Mouse (Mus musculus) adrenal gland, adult 8-10 months (tissue): ENCODE data around the gene Tmed10. TPM values are rescaled to one million over a fixed set of nuclear protein-coding genes. Genes with fewer than 3 reads are reported as not detected.

Experiments used
- DNase-seq: peaks from one replicate; pipeline ENCODE4 v3.0.0; 2022
- total RNA-seq, 4 experiments: library from RNA; stranded (reverse); gene quantifications; 2 replicates each; pipeline ENCODE4 v1.2.4; 2022

The Tmed10 gene
- total RNA-seq, 4 experiments from 2014 or later: 326 to 334 (median 331) TPM

- no peak for DNase-seq
Measured at GRCm38 (mm10) chr12:85308651-85309050, 66.0 kb downstream of the Tmed10 start.

GRCm38 (mm10) chr12:85305247-85305892 is 69.3 kb downstream of the Tmed10 start:
- peak; percentile 74 for DNase-seq

DNA sequence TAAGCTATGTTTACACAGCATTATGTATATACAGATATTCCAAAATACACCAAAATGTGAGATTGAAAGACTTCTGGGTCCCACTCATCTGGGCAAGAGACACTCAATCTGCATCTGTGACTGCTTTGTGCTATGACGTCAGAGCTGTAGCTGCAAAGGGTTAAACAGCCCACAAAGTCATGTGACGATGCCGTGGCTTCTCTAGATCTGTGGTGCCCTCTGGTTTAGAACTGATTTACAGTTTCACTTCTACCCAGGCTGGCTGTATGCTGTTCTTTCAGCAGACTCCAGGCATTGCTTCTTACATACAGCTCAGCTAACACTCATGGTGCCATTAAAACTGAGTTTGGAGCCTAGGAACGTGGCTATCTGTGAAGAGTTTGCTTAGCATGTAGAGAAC is 69.9 kb downstream of the Tmed10 start:
- no peak for DNase-seq

- DNase-seq: no peak
Measured at GRCm38 (mm10) chr12:85303256-85303655, 71.4 kb downstream of the Tmed10 start.

DNA sequence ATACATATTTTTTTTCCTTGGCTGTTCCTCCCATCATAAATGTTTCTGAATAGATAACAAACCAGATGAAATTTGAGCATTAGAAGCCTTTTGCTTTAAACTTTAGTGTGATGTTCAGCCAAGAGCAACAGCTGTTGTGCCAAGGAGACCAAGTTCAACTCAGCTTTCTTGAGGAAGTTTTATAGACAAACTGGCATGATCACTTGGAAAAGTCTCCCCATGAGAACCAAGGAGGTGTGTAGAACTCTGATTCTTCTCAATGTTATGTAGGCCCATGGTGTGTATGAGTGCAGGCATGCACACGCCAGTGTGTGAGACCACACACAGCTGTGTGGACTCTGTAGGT is 75.8 kb downstream of the Tmed10 start:
- DNase-seq: no peak

GRCm38 (mm10) chr12:85298127-85298834 is 76.4 kb downstream of the Tmed10 start:
- no peak for DNase-seq

DNA sequence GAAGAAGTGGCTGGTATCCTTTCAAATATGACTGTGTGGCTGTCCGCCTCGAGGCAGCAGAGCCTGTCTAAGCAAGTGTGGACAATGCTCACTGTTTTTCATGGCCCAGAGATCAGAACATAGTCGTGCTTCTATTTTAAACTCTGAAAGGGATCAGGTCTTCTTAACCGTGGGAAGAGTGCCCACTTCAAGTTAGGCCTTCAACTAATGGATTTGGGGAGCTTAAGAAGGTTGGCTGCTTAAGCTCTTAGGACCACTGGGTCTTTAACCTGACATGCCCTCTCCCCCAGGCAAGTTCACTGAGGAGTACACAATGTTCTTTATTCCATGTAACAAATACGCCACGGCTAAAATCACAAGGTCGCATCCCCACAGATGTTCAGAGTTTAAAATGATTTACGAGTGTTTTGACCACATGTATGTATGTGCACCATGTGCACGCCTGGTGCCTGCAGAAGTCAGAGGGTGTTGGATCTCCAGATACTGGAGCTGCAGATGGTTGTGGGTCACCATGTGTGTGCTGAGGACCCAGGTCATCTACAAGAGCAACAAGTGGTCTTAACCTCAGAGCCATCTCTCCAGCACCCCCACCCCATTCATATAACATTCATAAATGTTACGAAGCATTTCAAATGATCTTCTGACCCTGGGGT is 77.2 kb downstream of the Tmed10 start:
- DNase-seq: no peak

DNA sequence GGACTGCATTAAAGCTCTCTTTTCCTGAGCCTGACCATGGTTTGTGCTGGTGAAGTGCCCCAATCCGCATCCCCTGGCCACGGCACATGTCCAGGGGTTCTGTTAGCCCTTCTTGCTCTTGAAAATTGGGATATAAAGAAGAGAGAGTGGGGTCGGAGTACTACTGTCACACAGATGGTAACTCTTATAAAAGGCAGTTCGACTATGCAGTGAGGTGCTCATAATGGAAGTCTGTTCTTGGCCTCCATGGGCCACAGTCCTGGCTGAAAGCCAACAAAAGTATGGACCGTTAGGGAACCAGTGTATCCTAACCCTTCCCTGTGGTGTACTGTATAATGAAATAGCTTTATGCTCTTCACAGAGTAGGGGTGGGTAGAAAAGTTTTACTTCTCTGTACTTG is 77.7 kb downstream of the Tmed10 start:
- no peak for DNase-seq

DNA sequence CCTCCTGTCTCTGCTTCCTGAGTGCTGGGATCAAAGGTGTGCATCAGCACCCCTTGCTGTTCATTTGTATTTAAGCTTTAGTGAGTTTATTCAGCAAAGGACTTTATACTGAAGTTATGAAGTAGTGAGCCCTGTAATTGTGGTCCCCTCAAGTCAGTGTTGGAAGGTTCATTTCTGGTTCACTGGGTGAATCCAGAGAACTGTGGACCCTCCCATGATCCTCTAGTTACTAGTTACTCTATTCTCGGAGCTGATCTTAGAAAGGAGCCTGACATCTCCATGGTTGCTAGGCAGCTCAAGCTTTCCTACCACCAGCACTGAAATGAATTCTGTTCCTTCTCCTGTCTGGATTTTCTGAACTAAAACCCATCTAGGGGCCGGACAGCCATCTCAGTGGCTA is 79.1 kb downstream of the Tmed10 start:
- DNase-seq: no peak

DNA sequence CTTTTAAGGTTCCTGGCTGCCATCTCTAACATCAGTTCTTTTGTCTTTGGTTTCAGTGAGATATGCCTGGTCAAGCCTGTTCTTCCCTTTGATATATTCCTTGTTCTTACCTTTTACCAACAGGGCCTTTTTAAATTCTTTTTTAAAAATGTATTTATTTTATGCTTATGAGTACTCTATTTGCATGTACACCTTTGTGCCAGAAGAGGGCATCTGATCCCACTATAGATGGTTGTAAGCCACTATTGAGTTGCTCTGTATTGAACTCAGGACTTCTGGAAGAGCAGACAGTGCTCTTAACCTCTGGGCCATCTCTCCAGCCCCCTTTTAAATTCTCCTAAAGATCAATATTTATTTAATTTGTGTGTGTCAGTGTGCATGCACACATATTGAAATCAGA is 81.7 kb downstream of the Tmed10 start:
- no peak for DNase-seq

DNA sequence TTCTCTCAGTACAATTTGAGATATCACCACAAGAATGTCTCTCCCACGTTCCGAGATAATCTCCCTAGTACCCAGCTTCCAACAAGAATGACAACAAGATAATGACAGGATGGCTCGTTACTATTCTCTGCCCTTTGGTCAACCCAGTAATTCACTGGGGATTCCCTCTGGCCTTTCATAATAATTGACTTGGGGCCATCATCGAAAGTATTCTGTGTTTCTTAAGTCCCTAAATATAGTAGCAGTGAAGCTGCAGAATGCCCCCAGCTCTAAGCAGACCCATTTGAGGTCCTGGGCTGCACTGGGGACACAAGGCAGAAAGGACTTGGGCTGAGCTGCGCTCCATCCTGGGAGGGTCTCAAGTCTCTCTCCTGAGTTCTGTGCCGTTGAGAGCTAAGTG is 82.4 kb downstream of the Tmed10 start:
- no peak for DNase-seq

GRCm38 (mm10) chr12:85291541-85291940 is 83.1 kb downstream of the Tmed10 start:
- no peak for DNase-seq

DNA sequence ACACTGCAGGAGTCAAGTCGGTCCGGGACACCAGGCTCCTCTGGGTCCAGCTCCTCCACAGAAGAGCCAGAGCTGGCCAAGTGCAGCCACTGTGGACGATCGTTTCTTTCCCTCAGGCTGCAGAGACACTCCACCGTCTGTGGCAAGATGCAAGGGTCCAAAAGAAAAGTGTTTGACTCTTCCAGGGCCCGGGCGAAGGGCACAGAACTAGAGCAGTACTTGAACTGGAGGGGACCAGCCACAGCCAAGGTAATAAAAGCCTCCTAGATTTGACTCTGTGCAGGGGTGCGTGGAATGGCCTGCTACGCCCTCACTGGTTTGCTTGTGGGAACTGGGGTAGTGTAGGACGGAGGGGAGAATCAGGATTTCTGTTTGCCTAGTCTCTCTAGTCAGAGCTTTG is 84.0 kb downstream of the Tmed10 start:
- DNase-seq: no peak

Other genes with a start within 250 kb of the Tmed10 start
- 1 to 10 TPM; 1.0 to 2.3 (median 1.8) TPM for gene Rps6kl1, start 223.6 kb downstream of the Tmed10 start, total RNA-seq
- 1 to 10 TPM; 2.4 to 5.9 (median 4.5) TPM for gene Pgf, start 197.1 kb downstream of the Tmed10 start, total RNA-seq
- 100 to 1,000 TPM in 3 of 4 experiments, 10 to 100 TPM in 1; 91.5 to 111 (median 106) TPM for gene Eif2b2, start 155.4 kb downstream of the Tmed10 start, total RNA-seq
- gene Mlh3, start 104.2 kb downstream of the Tmed10 start, total RNA-seq: 10 to 100 TPM; 12.1 to 23.4 (median 18.7) TPM
- 10 to 100 TPM; 29.3 to 36.6 (median 32.8) TPM for gene Acyp1, start 86.4 kb downstream of the Tmed10 start, total RNA-seq
- 1 to 10 TPM; 2.5 to 4.3 (median 3.4) TPM for gene Zc2hc1c, start 86.3 kb downstream of the Tmed10 start, total RNA-seq
- 100 to 1,000 TPM in 3 of 4 experiments, 10 to 100 TPM in 1; 96.5 to 138 (median 126) TPM for gene Nek9, start 35.5 kb downstream of the Tmed10 start, total RNA-seq
- 10 to 100 TPM; 13.3 to 32.9 (median 13.7) TPM for gene Fos, start 99.0 kb upstream of the Tmed10 start, total RNA-seq
- 10 to 100 TPM; 13.0 to 20.5 (median 15.2) TPM for gene Jdp2, start 224.2 kb upstream of the Tmed10 start, total RNA-seq